Mouse (Mus musculus) stomach, embryonic 14.5 days (tissue): ENCODE results near the gene Cbx4. TPM values are rescaled to one million over a fixed set of nuclear protein-coding genes. Genes with fewer than 3 reads are reported as not detected.

ENCODE experiments used
- ATAC-seq: fragments of 200-750 bp; cut with Nextera tagmentation; 2 replicates; pipeline ENCODE4 v1.8.0; 2017; ENCODE audit warnings: low read depth, moderate TSS enrichment; ENCODE audit not compliant: insufficient number of reproducible peaks, insufficient read depth, low FRiP score
- H3K27ac ChIP-seq: fragments of 300-500 bp; sonication (generic); 2 replicates; pipeline ENCODE4 v1.5.1; 2014; ENCODE audit warnings: mild to moderate bottlenecking, low read length, moderate library complexity, mixed read lengths
- H3K27me3 ChIP-seq: fragments of 300-500 bp; sonication (generic); 2 replicates; pipeline ENCODE4 v1.6.1; 2014; ENCODE audit warnings: low read length, control low read depth, mixed read lengths; ENCODE audit not compliant: control insufficient read depth, insufficient read depth
- H3K36me3 ChIP-seq: fragments of 300-500 bp; sonication (generic); 2 replicates; pipeline ENCODE4 v1.6.1; 2014; ENCODE audit warnings: mild to moderate bottlenecking, control low read depth, low read length, moderate library complexity, mixed read lengths; ENCODE audit not compliant: control insufficient read depth, insufficient read depth
- H3K4me1 ChIP-seq: fragments of 300-500 bp; sonication (generic); 2 replicates; pipeline ENCODE4 v1.6.1; 2014; ENCODE audit warnings: low read length, control low read depth, mixed read lengths; ENCODE audit not compliant: control insufficient read depth, insufficient read depth
- H3K4me2 ChIP-seq: fragments of 300-500 bp; sonication (generic); replicated peaks from 2 replicates; pipeline ENCODE4 v1.6.1; 2014; ENCODE audit warnings: low read depth, low read length, control low read depth
- H3K4me3 ChIP-seq: fragments of 300-500 bp; sonication (generic); 2 replicates; pipeline ENCODE4 v1.5.1; 2014; ENCODE audit warnings: low read depth, low read length, control low read depth
- H3K9ac ChIP-seq: fragments of 300-500 bp; sonication (generic); replicated peaks from 2 replicates; pipeline ENCODE4 v1.6.1; 2014; ENCODE audit warnings: low read depth, mild to moderate bottlenecking, control low read depth, low read length, moderate library complexity, mixed read lengths
- H3K9me3 ChIP-seq: fragments of 300-500 bp; sonication (generic); 2 replicates; pipeline ENCODE4 v1.6.1; 2016; ENCODE audit warnings: low read depth, low read length, control low read depth; ENCODE audit not compliant: control insufficient read depth
- WGBS: fragments of 180-500 bp; shearing (Covaris S2); extraction: QIAGEN DNeasy Blood & Tissue Kit; methylation state at CpG from one replicate; pipeline ENCODE4 v1.1.7; 2014; 5-methylcytosine and 5-hydroxymethylcytosine counted together
- polyA plus RNA-seq: library from polyadenylated mRNA; unstranded; fragments of >200 nt; fragmentation: Nextera tagmentation; extraction: Ambion mirVana; gene quantifications from 2 replicates; pipeline ENCODE4 v1.2.1, GENCODE M21; 2014

Cbx4 gene
- polyA plus RNA-seq, 1 experiment from 2014 or later: 7.0 TPM

DNA sequence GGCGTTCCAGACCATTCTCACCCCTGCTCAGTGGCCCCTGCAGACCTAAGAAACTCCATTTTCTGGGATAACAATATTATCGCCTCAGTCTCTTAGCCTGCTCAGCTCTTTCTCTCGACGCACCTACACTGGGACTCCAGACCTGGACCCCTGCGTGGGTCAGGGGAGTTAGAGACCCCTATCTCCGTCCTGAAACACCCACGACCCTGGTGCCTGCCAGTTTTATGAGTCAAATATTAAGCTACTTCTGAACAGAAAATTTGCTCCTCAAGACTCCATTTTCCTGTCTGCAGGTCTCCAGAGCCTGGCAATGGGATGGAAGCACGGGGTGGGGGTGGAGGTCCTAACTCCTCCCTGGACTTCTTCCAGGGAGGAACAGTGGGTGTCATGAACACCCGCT, 28.7 kb downstream of the Cbx4 start:
- Histone ChIP-seq H3K9ac (peak overlapping the region; percentile 92), H3K4me2 (peak overlapping the region; percentile 100), H3K36me3 (no peaks in the 10 kb centered on the region), H3K27ac (no peak overlapping the region), H3K9me3 (no peaks in the 10 kb centered on the region), H3K4me1 (peaks cover 23% of the 10 kb centered on the region), H3K27me3 (peaks cover 60% of the 10 kb centered on the region), H3K4me3 (peak overlapping the region; percentile 60)
- WGBS: 5% methylated on average over 9 of the region's 9 CpGs
- ATAC-seq: no peak

- Histone ChIP-seq H3K36me3 (no peaks in the 10 kb centered on the region), H3K4me1 (peaks cover 23% of the 10 kb centered on the region), H3K27me3 (peaks cover 63% of the 10 kb centered on the region), H3K9ac (peak overlapping the region; percentile 92), H3K4me3 (peak overlapping the region; percentile 60), H3K9me3 (no peaks in the 10 kb centered on the region), H3K27ac (peak overlapping the region; percentile 69), H3K4me2 (peak overlapping the region; percentile 100)
- under 1% methylated on average over 63 of the region's 65 CpGs for WGBS
- ATAC-seq: 0 out of 2 replicates have a peak, but pooled peaks have one; percentile 1
Measured at GRCm38 (mm10) chr11:119056301-119057211, 29.5 kb downstream of the Cbx4 start.

- H3K4me3 ChIP-seq: peak overlapping the region; percentile 60
- no peak for ATAC-seq
- peaks cover 23% of the 10 kb centered on the region for H3K4me1 ChIP-seq
- peaks cover 69% of the 10 kb centered on the region for H3K27me3 ChIP-seq
- peak overlapping the region; percentile 100 for H3K4me2 ChIP-seq
- no peaks in the 10 kb centered on the region for H3K9me3 ChIP-seq
- peak overlapping the region; percentile 4; the same call in 1 of the 2 replicates for H3K9ac ChIP-seq
- no peak overlapping the region for H3K27ac ChIP-seq
- WGBS: 1% methylated on average over 32 of the region's 32 CpGs
- no peaks in the 10 kb centered on the region for H3K36me3 ChIP-seq
Measured at GRCm38 (mm10) chr11:119055571-119056131, 30.4 kb downstream of the Cbx4 start.

DNA sequence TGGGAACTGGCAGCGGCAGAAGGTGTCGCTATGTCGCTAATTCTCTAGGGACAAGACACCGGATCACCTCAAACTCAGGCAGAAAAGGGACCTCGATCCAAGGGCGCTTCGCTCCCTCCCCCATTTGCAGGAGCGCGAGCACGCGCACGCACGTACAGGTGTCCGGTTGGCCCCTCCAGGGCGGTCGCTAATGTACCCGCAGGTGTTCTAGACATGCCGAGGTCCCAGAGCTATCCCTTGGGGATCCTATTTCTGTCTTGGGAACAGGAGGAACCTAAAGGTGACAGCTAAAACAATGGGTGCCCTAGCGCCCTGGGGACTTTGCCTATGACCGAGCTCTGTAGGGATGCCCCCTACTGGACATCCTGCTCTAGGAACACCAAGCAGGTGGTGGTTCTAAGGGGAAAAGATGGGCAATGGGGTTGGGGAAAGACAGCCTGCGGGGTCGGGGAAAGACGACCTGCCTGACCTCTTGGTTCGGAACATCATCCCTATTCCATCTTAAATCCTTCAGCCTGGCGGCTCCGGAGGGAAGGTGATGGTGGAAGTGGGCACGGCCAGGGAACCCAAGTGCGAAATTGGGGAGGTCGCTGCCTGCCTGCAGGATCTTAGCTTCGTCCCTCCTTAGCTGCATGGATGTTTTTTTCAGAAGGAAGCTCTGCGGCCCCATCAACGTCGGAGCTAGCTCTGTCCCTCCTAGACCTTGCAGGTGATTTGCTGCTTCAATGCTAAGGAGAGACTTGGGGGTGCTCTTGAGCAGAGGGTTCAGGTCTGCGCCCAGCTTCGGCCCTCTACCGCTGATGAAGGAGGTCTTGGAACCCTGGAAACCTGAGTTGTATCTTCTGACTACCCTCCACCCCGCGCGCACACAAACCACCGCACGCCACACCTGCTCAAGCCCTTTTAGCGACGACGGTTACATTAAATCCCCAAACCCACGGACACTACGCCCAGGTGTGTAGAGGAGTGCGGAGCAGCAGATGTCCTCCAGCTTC, 31.4 kb downstream of the Cbx4 start:
- Histone ChIP-seq H3K27ac (no peak overlapping the region), H3K9ac (no peak overlapping the region), H3K9me3 (no peaks in the 10 kb centered on the region), H3K27me3 (peaks cover 68% of the 10 kb centered on the region), H3K4me2 (peak overlapping the region; percentile 64), H3K4me3 (peak overlapping the region; percentile 20; the same call in 1 of the 2 replicates), H3K36me3 (no peaks in the 10 kb centered on the region), H3K4me1 (peaks cover 23% of the 10 kb centered on the region)
- no peak for ATAC-seq
- WGBS: 3% methylated on average over 47 of the region's 47 CpGs

GRCm38 (mm10) chr11:119053738-119054350, 32.2 kb downstream of the Cbx4 start:
- Histone ChIP-seq H3K9ac (no peak overlapping the region), H3K4me1 (peaks cover 20% of the 10 kb centered on the region), H3K27me3 (peaks cover 67% of the 10 kb centered on the region), H3K4me2 (peak overlapping the region; percentile 64), H3K27ac (no peak overlapping the region), H3K9me3 (no peaks in the 10 kb centered on the region), H3K4me3 (peak overlapping the region; percentile 20; the same call in 1 of the 2 replicates), H3K36me3 (no peaks in the 10 kb centered on the region)
- WGBS: 1% methylated on average over 28 of the region's 35 CpGs
- ATAC-seq: no peak

- peak; percentile 91 for ATAC-seq
- no peak overlapping the region for H3K9ac ChIP-seq
- H3K4me3 ChIP-seq: peak overlapping the region; percentile 20
- under 1% methylated on average over 42 of the region's 42 CpGs for WGBS
- peaks cover 15% of the 10 kb centered on the region for H3K4me1 ChIP-seq
- H3K36me3 ChIP-seq: no peaks in the 10 kb centered on the region
- H3K4me2 ChIP-seq: peak overlapping the region; percentile 64
- H3K27ac ChIP-seq: peak overlapping the region; percentile 50; the same call in 1 of the 2 replicates
- no peaks in the 10 kb centered on the region for H3K9me3 ChIP-seq
- H3K27me3 ChIP-seq: peaks cover 67% of the 10 kb centered on the region
Measured at GRCm38 (mm10) chr11:119053257-119053670, 32.8 kb downstream of the Cbx4 start.

DNA sequence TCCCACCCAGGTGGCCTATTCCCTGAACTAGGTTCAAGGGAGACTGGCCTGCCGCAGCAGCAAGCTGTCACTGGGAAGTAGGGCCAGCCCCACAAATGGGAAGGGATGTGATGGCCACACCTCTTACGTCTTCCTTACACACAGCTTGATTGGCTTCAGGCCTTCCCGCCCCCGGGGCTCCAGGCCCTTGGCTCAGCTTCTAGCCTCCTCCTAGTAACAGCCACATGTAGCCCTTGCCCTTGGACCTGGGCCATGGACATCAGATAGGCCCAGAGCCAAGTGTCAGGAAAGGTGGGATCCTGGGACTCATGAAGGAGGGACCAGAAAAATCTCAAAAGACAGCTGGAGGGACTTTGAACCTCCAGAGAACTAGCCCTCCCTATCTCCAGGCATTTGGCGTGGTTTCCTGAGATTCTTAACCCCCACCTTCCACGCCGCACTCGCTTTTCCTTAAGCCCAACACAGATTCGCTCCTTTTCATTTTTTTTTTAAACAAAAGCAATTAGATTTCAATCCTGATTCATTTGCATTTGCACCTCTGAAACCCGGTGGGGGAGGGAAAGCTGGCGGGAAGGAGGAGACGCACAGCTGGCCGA, 33.3 kb downstream of the Cbx4 start:
- peaks cover 13% of the 10 kb centered on the region; the same call in 1 of the 2 replicates for H3K4me1 ChIP-seq
- no peaks in the 10 kb centered on the region for H3K36me3 ChIP-seq
- no peak overlapping the region for H3K9ac ChIP-seq
- no peaks in the 10 kb centered on the region for H3K9me3 ChIP-seq
- peak overlapping the region; percentile 20 for H3K4me3 ChIP-seq
- peak; percentile 35; the same call in 1 of the 2 replicates for ATAC-seq
- WGBS: 3% methylated on average over 13 of the region's 13 CpGs
- H3K27ac ChIP-seq: peak overlapping the region; percentile 50; the same call in 1 of the 2 replicates
- H3K27me3 ChIP-seq: peaks cover 67% of the 10 kb centered on the region
- peak overlapping the region; percentile 64 for H3K4me2 ChIP-seq
